Mouse (Mus musculus): ENCODE data around the gene Vps13d. TPM values are rescaled to one million over a fixed set of nuclear protein-coding genes. Genes with fewer than 3 reads are reported as not detected.
A peak's percentile ranks its signal among the peaks of the same experiment; 100 is the strongest.

Vps13d gene
- total RNA-seq, 2 experiments from 2014 or later = 35.6 to 37.0 TPM

- Histone ChIP-seq H3K27ac (peak overlapping the region; percentile 76), H3K4me3 (no peak overlapping the region)
- DNase-seq = no peak
- intact Hi-C loops (cut with DNase I) = no loop called here
- no peak for TF ChIP-seq CTCF (IDR thresholded peaks at IDR 0.05)
Measured at GRCm38 (mm10) chr4:144980110-144980509, 214.7 kb downstream of the Vps13d start.

GRCm38 (mm10) chr4:144978039-144978438 is 216.8 kb downstream of the Vps13d start:
- intact Hi-C loops (cut with DNase I) = no loop called here
- TF ChIP-seq CTCF (IDR thresholded peaks at IDR 0.05) = no peak
- no peak for DNase-seq
- Histone ChIP-seq H3K27ac (peak overlapping the region; percentile 35; the same call in 1 of the 2 replicates), H3K4me3 (no peak overlapping the region)

GRCm38 (mm10) chr4:144977057-144977456 is 217.7 kb downstream of the Vps13d start:
- TF ChIP-seq CTCF (IDR thresholded peaks at IDR 0.05) = no peak
- peak overlapping the region; percentile 35 for H3K27ac ChIP-seq
- no peak for DNase-seq
- no peak overlapping the region for H3K4me3 ChIP-seq
- intact Hi-C loops (cut with DNase I) = no loop called here

GRCm38 (mm10) chr4:144975505-144975904 is 219.3 kb downstream of the Vps13d start:
- no peak for DNase-seq
- TF ChIP-seq CTCF (IDR thresholded peaks at IDR 0.05) = no peak
- intact Hi-C loops (cut with DNase I) = no loop called here
- no peak overlapping the region for H3K27ac ChIP-seq
- H3K4me3 ChIP-seq = no peak overlapping the region

GRCm38 (mm10) chr4:144974458-144974857 is 220.3 kb downstream of the Vps13d start:
- TF ChIP-seq CTCF (IDR thresholded peaks at IDR 0.05) = no peak
- Histone ChIP-seq H3K27ac (no peak overlapping the region), H3K4me3 (no peak overlapping the region)
- DNase-seq = no peak
- intact Hi-C loops (cut with DNase I) = no loop called here

- no peak overlapping the region for H3K4me3 ChIP-seq
- peak; percentile 68 for DNase-seq
- H3K27ac ChIP-seq = peak overlapping the region; percentile 64
- intact Hi-C loops (cut with DNase I) = no loop called here
- no peak for TF ChIP-seq CTCF (IDR thresholded peaks at IDR 0.05)
Measured at GRCm38 (mm10) chr4:144972948-144973720, 221.7 kb downstream of the Vps13d start.

GRCm38 (mm10) chr4:144971048-144971447 is 223.8 kb downstream of the Vps13d start:
- no peak for DNase-seq
- no peak for TF ChIP-seq CTCF (IDR thresholded peaks at IDR 0.05)
- intact Hi-C loops (cut with DNase I) = no loop called here
- Histone ChIP-seq H3K27ac (no peak overlapping the region), H3K4me3 (no peak overlapping the region)

- no peak for TF ChIP-seq CTCF (IDR thresholded peaks at IDR 0.05)
- DNase-seq = no peak
- intact Hi-C loops (cut with DNase I) = no loop called here
Measured at GRCm38 (mm10) chr4:144969030-144969429, 225.8 kb downstream of the Vps13d start.

GRCm38 (mm10) chr4:144968371-144968770 is 226.4 kb downstream of the Vps13d start:
- H3K27ac ChIP-seq = 0 out of 2 replicates have a peak overlapping the region, but pooled peaks have one; percentile 1
- DNase-seq = peak; percentile 48
- intact Hi-C loops (cut with DNase I) = no loop called here
- no peak overlapping the region for H3K4me3 ChIP-seq
- no peak for TF ChIP-seq CTCF (IDR thresholded peaks at IDR 0.05)

More at GRCm38 (mm10) chr4:144969030-144969429, 225.8 kb downstream of the Vps13d start:
- Histone ChIP-seq H3K4me3 (no peak overlapping the region), H3K27ac (peak overlapping the region; percentile 31)

- Histone ChIP-seq H3K4me3 (no peak overlapping the region), H3K27ac (no peak overlapping the region)
- no peak for DNase-seq
- TF ChIP-seq CTCF (IDR thresholded peaks at IDR 0.05) = no peak
- intact Hi-C loops (cut with DNase I) = no loop called here
Measured at GRCm38 (mm10) chr4:144965255-144965654, 229.6 kb downstream of the Vps13d start.

- TF ChIP-seq CTCF (IDR thresholded peaks at IDR 0.05) = no peak
- intact Hi-C loops (cut with DNase I) = no loop called here
- Histone ChIP-seq H3K27ac (peak overlapping the region; percentile 82), H3K4me3 (no peak overlapping the region)
- DNase-seq = no peak
Measured at GRCm38 (mm10) chr4:144961696-144962095, 233.1 kb downstream of the Vps13d start.

GRCm38 (mm10) chr4:144961232-144961631 is 233.6 kb downstream of the Vps13d start:
- no peak for TF ChIP-seq CTCF (IDR thresholded peaks at IDR 0.05)
- Histone ChIP-seq H3K4me3 (no peak overlapping the region), H3K27ac (peak overlapping the region; percentile 82)
- intact Hi-C loops (cut with DNase I) = no loop called here
- DNase-seq = no peak

GRCm38 (mm10) chr4:144960188-144960904 is 234.5 kb downstream of the Vps13d start:
- intact Hi-C loops (cut with DNase I) = no loop called here
- peak overlapping the region; percentile 82 for H3K27ac ChIP-seq
- H3K4me3 ChIP-seq = 0 out of 2 replicates have a peak overlapping the region, but pooled peaks have one; percentile 11
- TF ChIP-seq CTCF (IDR thresholded peaks at IDR 0.05) = no peak
- DNase-seq = peak; percentile 84

All from gastrocnemius, adult 2 months (tissue).